Mouse (Mus musculus) MEL (cell line): Measurements from ENCODE around the gene Klrc1. TPM values are rescaled to one million over a fixed set of nuclear protein-coding genes. Genes with fewer than 3 reads are reported as not detected.
"Not testable (repeated sequence)": the region's sequence is repeated elsewhere in the genome, so short reads cannot be mapped to it uniquely, and the experiment has no call there.

Source experiments
- DNase-seq: peaks from one replicate; pipeline ENCODE4 v3.0.0; 2011; ENCODE audit warnings: low read depth, low spot score
- H3K27ac ChIP-seq: 2 replicates; pipeline ENCODE4 v1.5.1; 2012; ENCODE audit warnings: low read depth, mild to moderate bottlenecking, control low read depth, low read length, moderate library complexity; ENCODE audit not compliant: control insufficient read depth
- H3K27me3 ChIP-seq, 2 experiments: fragments of 150-350 bp in 1 of 2; sonication (generic) in 1 of 2; 2 replicates each; pipeline ENCODE4 v1.6.1; 2012; ENCODE audit warnings: low read length in 2 of 2, mild to moderate bottlenecking in 2 of 2, improper control_type of control experiment in 1 of 2, moderate library complexity in 1 of 2; ENCODE audit not compliant: insufficient read depth in 2 of 2, control insufficient read depth in 1 of 2
- H3K36me3 ChIP-seq, 2 experiments: 2 replicates each; pipeline ENCODE4 v1.6.1; 2012 to 2014; ENCODE audit warnings: low read length in 2 of 2, improper control_type of control experiment in 1 of 2, inconsistent platforms in 1 of 2, mild to moderate bottlenecking in 1 of 2; ENCODE audit not compliant: insufficient read depth in 2 of 2, control insufficient read depth in 1 of 2
- H3K4me1 ChIP-seq, 2 experiments: fragments of 150-350 bp in 1 of 2; sonication (generic) in 1 of 2; 2 replicates each; pipeline ENCODE4 v1.6.1; 2012; ENCODE audit warnings: low read length in 2 of 2, improper control_type of control experiment in 1 of 2, mild to moderate bottlenecking in 1 of 2; ENCODE audit not compliant: insufficient read depth in 2 of 2, control insufficient read depth in 1 of 2
- H3K4me3 ChIP-seq, 2 experiments: fragments of 150-350 bp in 1 of 2; sonication (generic) in 1 of 2; 2 replicates each; pipeline ENCODE4 v1.5.1; 2012; ENCODE audit warnings: low read depth in 2 of 2, low read length in 2 of 2, mild to moderate bottlenecking in 2 of 2, moderate library complexity in 2 of 2, control low read depth in 1 of 2, improper control_type of control experiment in 1 of 2; ENCODE audit not compliant: control insufficient read depth in 1 of 2, insufficient read depth in 1 of 2
- H3K79me2 ChIP-seq: 2 replicates; pipeline ENCODE4 v1.6.1; 2012; ENCODE audit warnings: mild to moderate bottlenecking, low read length, moderate library complexity; ENCODE audit not compliant: control insufficient read depth, poor library complexity, insufficient read depth
- H3K9ac ChIP-seq: 2 replicates; pipeline ENCODE4 v1.6.1; 2012; ENCODE audit warnings: low read depth, mild to moderate bottlenecking, control low read depth, low read length, moderate library complexity; ENCODE audit not compliant: control insufficient read depth, poor library complexity, severe bottlenecking
- H3K9me3 ChIP-seq: fragments of 150-350 bp; sonication (generic); replicated peaks from 2 replicates; pipeline ENCODE4 v1.6.1; 2012; ENCODE audit warnings: mild to moderate bottlenecking, low read length, improper control_type of control experiment, moderate library complexity; ENCODE audit not compliant: insufficient read depth
- CHD1 ChIP-seq: IDR thresholded peaks from 2 replicates; pipeline ENCODE4 v1.6.1; 2012; ENCODE audit warnings: low read depth, mild to moderate bottlenecking, inconsistent platforms, low read length, improper control_type of control experiment
- E2F4 ChIP-seq: IDR thresholded peaks from 2 replicates; pipeline ENCODE4 v1.6.1; 2011; ENCODE audit warnings: low read depth, low read length, improper control_type of control experiment, borderline replicate concordance
- GATA1 ChIP-seq: IDR thresholded peaks from 2 replicates; pipeline ENCODE4 v1.6.1; 2011; ENCODE audit warnings: low read depth, low read length, improper control_type of control experiment
- HCFC1 ChIP-seq: IDR thresholded peaks from 2 replicates; pipeline ENCODE4 v1.6.1; 2012; ENCODE audit warnings: low read depth, mild to moderate bottlenecking, inconsistent platforms, low read length, improper control_type of control experiment, moderate library complexity
- JUND ChIP-seq: IDR thresholded peaks from 2 replicates; pipeline ENCODE4 v1.6.1; 2011; ENCODE audit warnings: low read depth, mild to moderate bottlenecking, improper control_type of control experiment, low read length
- MYC ChIP-seq: IDR thresholded peaks from 2 replicates; pipeline ENCODE4 v1.6.1; 2011; ENCODE audit warnings: low read depth, mild to moderate bottlenecking, low read length, improper control_type of control experiment, moderate library complexity
- NRF1 ChIP-seq: IDR thresholded peaks from 2 replicates; pipeline ENCODE4 v1.6.1; 2014; ENCODE audit warnings: low read depth, mild to moderate bottlenecking, inconsistent platforms, low read length, improper control_type of control experiment, moderate library complexity; ENCODE audit not compliant: poor library complexity, insufficient read depth, severe bottlenecking
- TCF12 ChIP-seq: IDR thresholded peaks from 2 replicates; pipeline ENCODE4 v1.6.1; 2014; ENCODE audit warnings: low read depth, mild to moderate bottlenecking, inconsistent platforms, low read length, improper control_type of control experiment, moderate library complexity
- UBTF ChIP-seq: IDR thresholded peaks from 2 replicates; pipeline ENCODE4 v1.6.1; 2012; ENCODE audit warnings: low read depth, mild to moderate bottlenecking, inconsistent platforms, low read length, improper control_type of control experiment, moderate library complexity, borderline replicate concordance; ENCODE audit not compliant: insufficient read depth
- ZKSCAN1 ChIP-seq: IDR thresholded peaks from 2 replicates; pipeline ENCODE4 v1.6.1; 2012; ENCODE audit warnings: low read depth, mild to moderate bottlenecking, inconsistent platforms, low read length, improper control_type of control experiment, moderate library complexity
- polyA plus RNA-seq, 2 experiments: library from polyadenylated mRNA; stranded (reverse) in 1 of 2; unstranded in 1 of 2; fragments of >175 nt in 1 of 2; fragments of >200 nt in 1 of 2; gene quantifications; 2 replicates each; pipeline versions ENCODE4 v1.2.1 to v1.2.4; 2012; ENCODE audit warnings: low replicate concordance in 2 of 2, low read depth in 1 of 2; ENCODE audit not compliant: insufficient read length in 2 of 2, insufficient read depth in 1 of 2, missing spikeins in 1 of 2
- total RNA-seq: library from RNA; depleted of rRNA; stranded (reverse); fragments of 300-350 nt; gene quantifications from 2 replicates; pipeline ENCODE4 v1.2.3, GENCODE M21; 2012

Gene Klrc1
- total and polyA plus RNA-seq, 3 experiments: not detected

DNA sequence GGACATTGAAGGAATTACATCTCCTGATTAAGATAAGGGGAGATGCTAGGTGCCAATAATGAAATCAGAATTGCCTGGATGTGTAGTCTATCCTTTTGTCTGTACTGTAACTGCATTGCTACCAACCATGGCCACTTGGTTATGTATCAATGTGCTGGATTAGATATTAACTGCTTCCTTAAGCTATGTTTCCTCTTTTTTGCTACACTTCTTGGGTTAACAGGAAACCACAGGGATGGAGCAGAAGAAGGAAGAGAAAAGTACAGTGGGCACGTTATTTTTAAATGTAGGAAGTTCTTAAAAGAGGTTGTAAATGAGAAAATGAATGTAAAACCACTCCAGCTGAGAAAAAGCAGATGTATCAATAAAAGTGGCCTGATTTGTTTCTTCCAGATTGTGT lies 34.8 kb upstream of the Klrc1 start:
- Histone ChIP-seq H3K27ac (no peak overlapping the region), H3K4me1 (no peaks in the 10 kb centered on the region)
- no peak for TF ChIP-seq TCF12
- no peak for TF ChIP-seq JUND
- no peak for TF ChIP-seq MYC
- no peak for TF ChIP-seq E2F4
- no peak for TF ChIP-seq ZKSCAN1
- TF ChIP-seq, all 39 proteins: peak for 0
- H3K9me3 ChIP-seq: no peaks in the 10 kb centered on the region
- no peaks in the 10 kb centered on the region for H3K79me2 ChIP-seq
- H3K36me3 ChIP-seq: no peaks in the 10 kb centered on the region
- no peak overlapping the region for H3K9ac ChIP-seq
- peak; percentile 7 for DNase-seq
- no peak overlapping the region for H3K4me3 ChIP-seq
- H3K27me3 ChIP-seq: no peaks in the 10 kb centered on the region

DNA sequence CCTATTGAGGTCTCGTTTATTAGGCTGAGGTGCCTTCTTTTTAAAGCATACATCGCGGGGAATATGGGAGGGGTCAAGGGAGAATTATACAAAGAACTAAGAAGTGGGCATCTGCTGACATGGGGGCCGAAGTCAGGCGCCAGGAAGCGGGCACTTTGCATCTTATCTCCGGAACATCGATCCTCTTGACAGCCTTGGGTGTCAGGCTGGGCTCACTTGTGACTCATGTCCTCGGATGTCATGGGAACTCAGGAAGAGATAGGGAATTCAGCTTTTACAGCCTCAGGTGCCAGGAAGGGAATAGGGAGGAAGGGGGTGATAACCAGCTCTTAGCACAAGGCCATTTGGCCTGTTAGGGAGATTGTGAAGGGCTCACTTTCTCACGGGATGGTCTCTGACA lies 12.7 kb upstream of the Klrc1 start:
- not testable (repeated sequence) for H3K79me2 ChIP-seq, H3K9me3 ChIP-seq, H3K27ac ChIP-seq, H3K4me1 ChIP-seq, DNase-seq, H3K27me3 ChIP-seq, H3K9ac ChIP-seq, H3K36me3 ChIP-seq, H3K4me3 ChIP-seq

- no peak overlapping the region for H3K27ac ChIP-seq
- no peaks in the 10 kb centered on the region; a peak in 1 of 4 replicates for H3K36me3 ChIP-seq
- H3K4me3 ChIP-seq: no peak overlapping the region
- DNase-seq: peak; percentile 64
- peaks cover 0 to 3% of the 10 kb centered on the region in 2 experiments; a peak in 1 of 4 replicates for H3K4me1 ChIP-seq
- TF ChIP-seq TCF12 (peak; percentile 18; the same call in 1 of the 2 replicates), HCFC1 (no peak), GATA1 (peak; percentile 37; the same call in 1 of the 2 replicates), UBTF (no peak), NRF1 (no peak), CHD1 (no peak)
- H3K9ac ChIP-seq: no peak overlapping the region
- no peaks in the 10 kb centered on the region; a peak in 1 of 4 replicates for H3K27me3 ChIP-seq
- no peaks in the 10 kb centered on the region for H3K79me2 ChIP-seq
- H3K9me3 ChIP-seq: no peaks in the 10 kb centered on the region
These were observed 1.6 kb upstream of the Klrc1 start for GRCm38 (mm10) chr6:129680379-129680778.

- H3K27me3 ChIP-seq, H3K9ac ChIP-seq, H3K4me1 ChIP-seq, H3K4me3 ChIP-seq, H3K79me2 ChIP-seq, H3K27ac ChIP-seq, DNase-seq, H3K9me3 ChIP-seq, H3K36me3 ChIP-seq: not testable (repeated sequence)
These were observed 17.5 kb downstream of the Klrc1 start for GRCm38 (mm10) chr6:129661301-129661700.

- not testable (repeated sequence) for H3K79me2 ChIP-seq, H3K27me3 ChIP-seq, H3K36me3 ChIP-seq, H3K27ac ChIP-seq, DNase-seq, H3K9ac ChIP-seq, H3K9me3 ChIP-seq, H3K4me3 ChIP-seq, H3K4me1 ChIP-seq
These were observed 18.2 kb downstream of the Klrc1 start, which contains the start of gene Klrc2 for GRCm38 (mm10) chr6:129660589-129660988. Klrc2 (minus strand) TSS chr6:129660689.

- not testable (repeated sequence) for H3K36me3 ChIP-seq, DNase-seq, H3K27ac ChIP-seq, H3K4me1 ChIP-seq, H3K27me3 ChIP-seq, H3K4me3 ChIP-seq, H3K9me3 ChIP-seq, H3K79me2 ChIP-seq, H3K9ac ChIP-seq
These were observed 34.7 kb downstream of the Klrc1 start for GRCm38 (mm10) chr6:129644054-129644453.
